Mouse (Mus musculus) sigmoid colon, adult 10 weeks (tissue): ENCODE results near the gene Col5a3. TPM values are rescaled to one million over a fixed set of nuclear protein-coding genes. Genes with fewer than 3 reads are reported as not detected.

Experiments
- polyA plus RNA-seq: library from polyadenylated mRNA; stranded (reverse); fragments of 350-450 nt; fragmentation: Illumina TruSeq; extraction: RNeasy Lipid Tissue Mini Kit (QIAGEN cat#74804); gene quantifications from one replicate; pipeline ENCODE4 v1.2.3, GENCODE M21; 2014; ENCODE audit warnings: low read depth, low replicate concordance

The Col5a3 gene
- polyA plus RNA-seq = 0.38 TPM

GRCm38 (mm10) chr9:20814521-20815272 is at the start of gene Col5a3:
Gene Col5a3, minus strand, starts transcription at chr9:20815067.

GRCm38 (mm10) chr9:20818236-20818635 is 3.4 kb upstream of the Col5a3 start, which contains the start of gene Rdh8:
Gene Rdh8, plus strand, starts transcription at chr9:20818503.

GRCm38 (mm10) chr9:20746017-20746660 is 68.7 kb downstream of the Col5a3 start, which contains the start of gene Olfm2:
Gene Olfm2, minus strand, starts transcription at chr9:20746349.

Other genes starting within 250 kb of the Col5a3 start
- 23.9 TPM for gene Zfp846, start 233.8 kb downstream of the Col5a3 start, polyA plus RNA-seq
- 57.3 TPM for gene Ubl5, start 172.2 kb downstream of the Col5a3 start, polyA plus RNA-seq
- 7.3 TPM for gene Fbxl12, start 170.3 kb downstream of the Col5a3 start, polyA plus RNA-seq
- gene Pin1, start 163.0 kb downstream of the Col5a3 start, polyA plus RNA-seq = 0.85 TPM
- 0.79 TPM for gene Olfm2, start 68.7 kb downstream of the Col5a3 start, polyA plus RNA-seq
- gene Rdh8, start 3.4 kb upstream of the Col5a3 start, polyA plus RNA-seq = not detected
- gene A230050P20Rik, start 53.6 kb upstream of the Col5a3 start, polyA plus RNA-seq = 6.5 TPM
- gene Angptl6, start 64.7 kb upstream of the Col5a3 start, polyA plus RNA-seq = not detected
- 1.1 TPM for gene Ppan, start 73.1 kb upstream of the Col5a3 start, polyA plus RNA-seq
- gene Eif3g, start 83.6 kb upstream of the Col5a3 start, polyA plus RNA-seq = 25.4 TPM
- gene Dnmt1, start 144.8 kb upstream of the Col5a3 start, polyA plus RNA-seq = 7.5 TPM
- gene S1pr2, start 161.7 kb upstream of the Col5a3 start, polyA plus RNA-seq = 0.66 TPM
- 1.6 TPM for gene Mrpl4, start 187.7 kb upstream of the Col5a3 start, polyA plus RNA-seq
- 4.6 TPM for gene Icam1, start 200.9 kb upstream of the Col5a3 start, polyA plus RNA-seq
- not detected for gene Icam4, start 214.3 kb upstream of the Col5a3 start, polyA plus RNA-seq
- not detected for gene Icam5, start 217.0 kb upstream of the Col5a3 start, polyA plus RNA-seq